9 mouse cellular contexts compared by ENCODE assay signal in the genomic region with DNA sequence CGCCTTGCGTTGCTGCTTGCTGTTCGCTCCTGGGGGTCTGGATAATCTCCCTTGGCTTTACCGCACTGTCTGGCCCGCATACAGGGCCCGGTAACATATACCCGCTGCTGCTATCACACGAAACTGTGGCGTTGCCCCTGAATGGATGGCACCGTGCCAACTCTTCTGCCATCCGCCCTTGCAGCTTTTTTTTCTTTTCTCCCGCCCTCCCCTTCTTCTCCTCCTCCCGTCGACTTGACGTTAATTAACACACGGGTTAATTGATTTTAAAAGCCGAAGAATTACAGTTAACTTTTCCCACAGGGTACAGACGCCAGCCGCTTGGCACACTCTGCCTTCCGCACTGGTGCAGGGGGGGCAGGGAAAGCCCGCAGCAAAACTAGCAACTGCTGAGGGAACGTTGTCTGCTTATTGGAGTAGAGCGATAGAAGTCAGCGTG.
DNase-seq lines count a peak whose midpoint lies in the region; ATAC-seq and TF ChIP-seq lines count a peak whose summit lies in the region.
"Had no signal": no experiment of that assay in that cellular context is flagged by ENCODE, and none has a peak within 500 bp of the region (broad histone marks: within the 10 kb centered on the region; RNA-seq: fewer than 3 reads in every experiment).

No protein-coding gene starts in this region.

- peak; percentile 14 to 33 for DNase-seq in kidney, postnatal 4 days
- peak; percentile 92 for DNase-seq in hindbrain, postnatal 0 days (ENCODE audit: low spot score)
- DNase-seq in right cerebral cortex, adult 2 months (ENCODE audit: low spot score in 2 of 2) = peak; percentile 47 to 49
- no peak for DNase-seq in adrenal gland, adult 8-10 months
- DNase-seq in adipocyte (ENCODE audit: low spot score) = no peak

- TF ChIP-seq POLR2A in cortical plate, adult 2 months (IDR thresholded peaks at IDR 0.05; ENCODE audit: extremely low read depth, insufficient read depth, low read length) = no peak

- no peak overlapping the region for H3K4me2 ChIP-seq in kidney, embryonic 14.5 days (replicated peaks; ENCODE audit: low read depth, low read length)
- H3K4me2 ChIP-seq in hindbrain, postnatal 0 days (ENCODE audit: low read depth, low read length) = peak overlapping the region; percentile 51
- H3K4me2 ChIP-seq: liver, embryonic 15.5 days had no signal

- no peaks in the 10 kb centered on the region for H3K4me1 ChIP-seq in kidney, embryonic 14.5 days (ENCODE audit: control insufficient read depth, insufficient read depth, low read length)
- H3K4me1 ChIP-seq in cortical plate, adult 2 months (ENCODE audit: control insufficient read depth, insufficient read depth, low read length) = no peaks in the 10 kb centered on the region
- H3K4me1 ChIP-seq in hindbrain, postnatal 0 days (ENCODE audit: insufficient read depth, low read length) = peaks cover 6% of the 10 kb centered on the region; the same call in 1 of the 2 replicates
- H3K4me1 ChIP-seq: liver, embryonic 15.5 days had no signal

- no peak overlapping the region for H3K4me3 ChIP-seq in kidney, embryonic 14.5 days (ENCODE audit: low read length)
- H3K4me3 ChIP-seq in cortical plate, adult 2 months (ENCODE audit: insufficient read depth, low read length) = peak overlapping the region; percentile 45
- peak overlapping the region; percentile 43 for H3K4me3 ChIP-seq in hindbrain, postnatal 0 days (ENCODE audit: low read length)
- H3K4me3 ChIP-seq: liver, embryonic 15.5 days had no signal

- no peak overlapping the region for H3K27ac ChIP-seq in kidney, embryonic 14.5 days (ENCODE audit: low read depth, low read length)
- H3K27ac ChIP-seq in cortical plate, adult 2 months (ENCODE audit: insufficient read depth, low read length) = no peak overlapping the region
- H3K27ac ChIP-seq in hindbrain, postnatal 0 days = peak overlapping the region; percentile 87
- H3K27ac ChIP-seq: liver, embryonic 15.5 days had no signal

- H3K9ac ChIP-seq in kidney, embryonic 14.5 days (ENCODE audit: low read depth, low read length) = no peak overlapping the region
- H3K9ac ChIP-seq in hindbrain, postnatal 0 days (replicated peaks; ENCODE audit: low read length) = peak overlapping the region; percentile 62
- H3K9ac ChIP-seq: liver, embryonic 15.5 days had no signal

- no peak for TF ChIP-seq CTCF in cortical plate, adult 2 months (IDR thresholded peaks at IDR 0.05; ENCODE audit: extremely low read depth, insufficient read depth, low read length)
- no peak for TF ChIP-seq CTCF in hindbrain, postnatal 0 days (IDR thresholded peaks at IDR 0.05; ENCODE audit: low read depth)

- H3K9me3 ChIP-seq in kidney, embryonic 14.5 days (ENCODE audit: control insufficient read depth, low read length) = no peaks in the 10 kb centered on the region; the same call in 1 of the 2 replicates
- H3K9me3 ChIP-seq in hindbrain, postnatal 0 days (ENCODE audit: low read length) = no peaks in the 10 kb centered on the region
- H3K9me3 ChIP-seq: liver, embryonic 15.5 days had no signal

- H3K36me3 ChIP-seq in kidney, embryonic 14.5 days (ENCODE audit: control insufficient read depth, insufficient read depth, low read length) = no peaks in the 10 kb centered on the region
- H3K36me3 ChIP-seq in hindbrain, postnatal 0 days (ENCODE audit: insufficient read depth, low read length) = no peaks in the 10 kb centered on the region
- H3K36me3 ChIP-seq: liver, embryonic 15.5 days had no signal

- 84% methylated on average over 24 of the region's 24 CpGs for WGBS in kidney, embryonic 14.5 days
- 22% methylated on average over 24 of the region's 24 CpGs for WGBS in hindbrain, postnatal 0 days

- H3K27me3 ChIP-seq in kidney, embryonic 14.5 days (ENCODE audit: control insufficient read depth, insufficient read depth, low read length) = 0 out of 2 replicates have a peak, but pooled peaks cover 2% of the 10 kb centered on the region
- H3K27me3 ChIP-seq in hindbrain, postnatal 0 days (ENCODE audit: insufficient read depth, low read length) = no peaks in the 10 kb centered on the region
- H3K27me3 ChIP-seq: liver, embryonic 15.5 days had no signal

- no peak for ATAC-seq in kidney, embryonic 14.5 days (ENCODE audit: low FRiP score, low TSS enrichment)
- peak; percentile 89 for ATAC-seq in hindbrain, postnatal 0 days
- ATAC-seq in inflammation-experienced regulatory T-cells, adult 6 months = no peak

Comparison
In these comparisons a context has a peak if more than half of its experiments do, and no peak if none do; other contexts are left out.
1. DNase-seq: peak in kidney, postnatal 4 days (2 of 2), hindbrain, postnatal 0 days (single experiment) and right cerebral cortex, adult 2 months (2 of 2); none in adrenal gland, adult 8-10 months (single experiment) and adipocyte (single experiment).